Mouse (Mus musculus): Measurements from ENCODE around the gene Vmn2r118. TPM values are rescaled to one million over a fixed set of nuclear protein-coding genes. Genes with fewer than 3 reads are reported as not detected.

Gene Vmn2r118
- not detected in 2 replicates for polyA plus RNA-seq (2015; fragmentation: Nextera tagmentation; extraction: Ambion mirVana)

DNA sequence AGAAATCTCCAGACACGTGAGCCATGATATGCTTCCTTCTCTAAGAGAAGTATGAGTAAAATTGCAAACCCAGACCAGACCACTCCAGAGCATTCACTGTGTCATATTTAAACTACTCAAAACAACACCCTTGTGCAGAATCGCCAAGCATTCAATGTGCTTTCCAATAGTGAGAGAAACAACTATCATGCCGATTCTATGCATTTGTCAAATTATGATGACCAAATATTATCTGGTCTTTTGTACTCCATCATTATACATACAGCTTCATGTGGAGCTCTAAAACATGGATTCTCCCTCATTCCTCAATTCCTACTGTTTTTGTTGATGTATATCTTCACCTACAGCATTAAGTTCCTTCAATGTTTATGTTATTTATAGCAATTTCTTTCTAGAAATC lies at the start of gene Vmn2r118:
Vmn2r118 (minus strand) TSS at position 101 of the 400 bp plus-strand sequence.
- no peak within 1 kb of the TSS for H3K4me2 ChIP-seq
- no peak for ATAC-seq (replicated peaks; ENCODE audit: low FRiP score)
- no peak within 1 kb of the TSS for H3K9ac ChIP-seq
- H3K27ac ChIP-seq, result no peak within 1 kb of the TSS
- H3K36me3 ChIP-seq, result no peaks in the 10 kb centered on the region
- no peaks in the 10 kb centered on the region for H3K27me3 ChIP-seq
- H3K4me3 ChIP-seq (replicated peaks), result no peak within 1 kb of the TSS
- WGBS, result 87% methylated on average over 3 of the region's 3 CpGs
- no peaks in the 10 kb centered on the region for H3K9me3 ChIP-seq (replicated peaks)
- H3K4me1 ChIP-seq, result no peaks in the 10 kb centered on the region

DNA sequence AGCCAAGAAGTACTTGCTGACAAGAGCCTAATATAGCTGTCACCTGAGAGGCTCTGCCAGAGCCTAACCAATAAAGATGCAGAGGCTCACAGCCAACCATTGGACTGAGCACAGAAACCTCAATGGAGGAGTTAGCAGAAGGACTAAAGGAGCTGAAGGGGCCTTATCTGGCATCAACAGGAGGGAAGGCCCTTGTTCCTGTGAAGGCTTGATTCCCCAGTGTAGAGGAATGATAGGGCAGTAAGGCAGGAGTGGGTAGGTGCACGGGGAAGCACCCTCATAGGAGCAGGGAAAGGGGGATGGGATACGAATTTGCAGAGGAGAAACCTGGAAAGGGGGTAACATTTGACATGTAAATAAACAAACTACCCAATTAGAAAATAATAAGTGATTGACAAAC lies 36.1 kb upstream of the Vmn2r118 start:
- Histone ChIP-seq H3K27ac (no peak overlapping the region), H3K4me3 (replicated peaks) (no peak overlapping the region), H3K9ac (no peak overlapping the region), H3K4me1 (no peaks in the 10 kb centered on the region), H3K27me3 (no peaks in the 10 kb centered on the region), H3K36me3 (peaks cover 24% of the 10 kb centered on the region), H3K4me2 (no peak overlapping the region), H3K9me3 (replicated peaks) (no peaks in the 10 kb centered on the region)
- 82% methylated on average over 2 of the region's 2 CpGs for WGBS
- no peak for ATAC-seq (replicated peaks; ENCODE audit: low FRiP score)

DNA sequence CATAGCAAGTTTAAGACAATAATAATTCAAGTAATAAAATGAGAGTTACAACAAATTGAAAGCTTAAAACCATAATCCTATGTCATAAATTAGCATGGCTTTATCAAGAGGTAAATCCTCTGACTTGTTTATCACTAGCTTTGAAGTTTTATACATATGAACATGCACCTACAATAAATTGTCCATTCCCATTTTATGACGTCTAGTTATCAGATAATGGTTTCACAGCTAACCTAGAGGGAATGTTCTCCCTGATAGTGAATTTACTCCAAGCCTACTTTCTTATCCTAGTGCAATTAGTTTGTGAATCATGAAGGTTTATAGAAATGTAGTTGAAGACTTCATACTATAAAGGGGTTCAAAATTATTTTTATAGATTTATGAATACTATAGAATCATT lies 34.2 kb downstream of the Vmn2r118 start:
- no peak overlapping the region for H3K27ac ChIP-seq
- H3K9me3 ChIP-seq (replicated peaks), result no peaks in the 10 kb centered on the region
- WGBS, result 66% methylated on average over 1 of the region's 1 CpGs
- H3K27me3 ChIP-seq, result no peaks in the 10 kb centered on the region
- ATAC-seq (replicated peaks; ENCODE audit: low FRiP score), result no peak
- no peak overlapping the region for H3K4me2 ChIP-seq
- no peaks in the 10 kb centered on the region for H3K4me1 ChIP-seq
- no peaks in the 10 kb centered on the region for H3K36me3 ChIP-seq
- H3K4me3 ChIP-seq (replicated peaks), result no peak overlapping the region
- no peak overlapping the region for H3K9ac ChIP-seq

DNA sequence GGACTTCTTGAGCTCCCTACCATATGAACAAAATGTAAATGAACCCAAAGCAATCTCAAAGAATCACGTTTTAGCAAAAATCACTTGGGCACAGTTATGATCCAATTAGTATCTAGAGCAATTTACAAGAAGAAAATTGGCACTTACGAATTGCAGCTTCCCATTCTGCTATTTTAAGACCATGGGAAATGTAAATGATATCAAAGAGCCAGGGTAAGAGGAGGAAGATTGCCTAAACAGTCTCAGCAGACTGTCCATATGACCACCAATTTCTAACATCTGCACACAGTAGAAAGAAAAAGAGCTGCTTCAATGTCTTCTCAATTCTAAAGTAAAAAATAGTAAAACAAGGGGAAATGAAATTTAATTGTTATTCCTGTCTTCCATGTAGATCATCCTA lies 63.2 kb downstream of the Vmn2r118 start:
- H3K9me3 ChIP-seq (replicated peaks), result no peaks in the 10 kb centered on the region
- H3K4me1 ChIP-seq, result no peaks in the 10 kb centered on the region
- WGBS, result 66% methylated on average over 2 of the region's 2 CpGs
- no peaks in the 10 kb centered on the region for H3K27me3 ChIP-seq
- H3K4me3 ChIP-seq (replicated peaks), result no peak overlapping the region
- H3K9ac ChIP-seq, result no peak overlapping the region
- H3K4me2 ChIP-seq, result no peak overlapping the region
- no peak for ATAC-seq (replicated peaks; ENCODE audit: low FRiP score)
- no peaks in the 10 kb centered on the region for H3K36me3 ChIP-seq
- no peak overlapping the region for H3K27ac ChIP-seq

DNA sequence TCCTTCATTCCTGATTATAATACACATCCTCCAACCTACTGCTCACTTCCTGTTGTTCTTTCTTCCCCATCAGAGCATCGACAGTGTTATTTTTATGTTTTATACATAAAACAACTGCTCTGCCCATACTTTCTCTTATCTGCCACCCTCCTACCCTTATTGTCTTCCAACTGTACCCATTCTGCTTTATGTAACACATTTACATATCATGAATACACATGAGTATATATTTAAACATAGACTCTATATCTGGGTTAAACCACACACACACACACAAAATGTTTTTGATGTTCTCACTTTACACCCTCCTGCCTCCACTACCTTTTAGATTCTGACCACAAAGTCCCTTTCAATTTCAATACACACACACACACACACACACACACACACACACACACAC lies 76.5 kb downstream of the Vmn2r118 start:
- H3K4me1 ChIP-seq, result no peaks in the 10 kb centered on the region
- H3K4me2 ChIP-seq, result no peak overlapping the region
- ATAC-seq (replicated peaks; ENCODE audit: low FRiP score), result no peak
- no peaks in the 10 kb centered on the region for H3K27me3 ChIP-seq
- H3K9me3 ChIP-seq (replicated peaks), result no peaks in the 10 kb centered on the region
- H3K27ac ChIP-seq, result no peak overlapping the region
- 84% methylated on average over 1 of the region's 1 CpGs for WGBS
- no peaks in the 10 kb centered on the region for H3K36me3 ChIP-seq
- H3K4me3 ChIP-seq (replicated peaks), result no peak overlapping the region
- H3K9ac ChIP-seq, result no peak overlapping the region

Other genes with a start within 250 kb of the Vmn2r118 start
- 0.78 and 0.89 TPM in 2 replicates for gene St6gal2, start 179.8 kb downstream of the Vmn2r118 start, polyA plus RNA-seq (2015; fragmentation: Nextera tagmentation; extraction: Ambion mirVana)
- 9.9 and 10.1 TPM in 2 replicates for gene Pot1b, start 87.4 kb upstream of the Vmn2r118 start, polyA plus RNA-seq (2015; fragmentation: Nextera tagmentation; extraction: Ambion mirVana)
- gene Adgre4, start 124.8 kb upstream of the Vmn2r118 start, polyA plus RNA-seq (2015; fragmentation: Nextera tagmentation; extraction: Ambion mirVana), result 0.44 and 0.55 TPM in 2 replicates